Comparison of ENCODE assay signal across 13 mouse cellular contexts in genomic region chr19:57876057-57876456, GRCm38 (mm10).
DNase-seq lines count a peak whose midpoint lies in the region; ATAC-seq and TF ChIP-seq lines count a peak whose summit lies in the region.
"Had no signal": no experiment of that assay in that cellular context is flagged by ENCODE, and none has a peak within 500 bp of the region (broad histone marks: within the 10 kb centered on the region; RNA-seq: fewer than 3 reads in every experiment).

No protein-coding gene starts in this region.

- H3K36me3 ChIP-seq in forebrain, postnatal 0 days (ENCODE audit: insufficient read depth), result no peaks in the 10 kb centered on the region
- no peaks in the 10 kb centered on the region for H3K36me3 ChIP-seq in forebrain, embryonic 14.5 days (ENCODE audit: control insufficient read depth, insufficient read depth, low read length)
- no peaks in the 10 kb centered on the region for H3K36me3 ChIP-seq in lung, postnatal 0 days (ENCODE audit: insufficient read depth, low read length)
- H3K36me3 ChIP-seq in splenic B cell, adult 2 months (ENCODE audit: control insufficient read depth, insufficient read depth, low read length, poor library complexity, severe bottlenecking), result no peaks in the 10 kb centered on the region
- H3K36me3 ChIP-seq: limb, embryonic 12.5 days; stomach, embryonic 15.5 days had no signal

- H3K4me1 ChIP-seq in forebrain, postnatal 0 days (ENCODE audit: insufficient read depth), result no peaks in the 10 kb centered on the region
- no peaks in the 10 kb centered on the region; the same call in 1 of the 2 replicates for H3K4me1 ChIP-seq in forebrain, embryonic 14.5 days (ENCODE audit: control insufficient read depth, insufficient read depth, low read length)
- no peaks in the 10 kb centered on the region for H3K4me1 ChIP-seq in lung, postnatal 0 days (ENCODE audit: insufficient read depth, low read depth, low read length)

- no peaks in the 10 kb centered on the region for H3K9me3 ChIP-seq in forebrain, postnatal 0 days (ENCODE audit: low read length)
- no peaks in the 10 kb centered on the region for H3K9me3 ChIP-seq in forebrain, embryonic 14.5 days (replicated peaks; ENCODE audit: control insufficient read depth, low read length)
- H3K9me3 ChIP-seq in lung, postnatal 0 days (ENCODE audit: low read length), result no peaks in the 10 kb centered on the region
- H3K9me3 ChIP-seq: limb, embryonic 12.5 days; stomach, embryonic 15.5 days had no signal

- no peak for ATAC-seq in forebrain, postnatal 0 days
- no peak for ATAC-seq in forebrain, embryonic 14.5 days
- ATAC-seq in lung, postnatal 0 days, result no peak

- no peak overlapping the region for H3K27ac ChIP-seq in forebrain, postnatal 0 days (ENCODE audit: low read depth, low read length)
- H3K27ac ChIP-seq in forebrain, embryonic 14.5 days (ENCODE audit: low read depth, low read length), result no peak overlapping the region
- no peak overlapping the region for H3K27ac ChIP-seq in lung, postnatal 0 days (ENCODE audit: low read length)
- H3K27ac ChIP-seq: limb, embryonic 12.5 days; stomach, embryonic 15.5 days had no signal

- TF ChIP-seq CTCF in forebrain, postnatal 0 days (IDR thresholded peaks at IDR 0.05; ENCODE audit: low read depth), result peak; percentile 42; the same call in 1 of the 2 replicates
- peak; percentile 41 for TF ChIP-seq CTCF in lung, postnatal 0 days (IDR thresholded peaks at IDR 0.05)

- H3K27me3 ChIP-seq in forebrain, postnatal 0 days (ENCODE audit: insufficient read depth, low read length), result no peaks in the 10 kb centered on the region
- H3K27me3 ChIP-seq in forebrain, embryonic 14.5 days (replicated peaks; ENCODE audit: control insufficient read depth, insufficient read depth, low read length), result no peaks in the 10 kb centered on the region
- H3K27me3 ChIP-seq in lung, postnatal 0 days (replicated peaks; ENCODE audit: insufficient read depth, low read length), result no peaks in the 10 kb centered on the region
- H3K27me3 ChIP-seq in splenic B cell, adult 2 months (ENCODE audit: control insufficient read depth, insufficient read depth, low read length, poor library complexity, severe bottlenecking), result no peaks in the 10 kb centered on the region
- H3K27me3 ChIP-seq: limb, embryonic 12.5 days; stomach, embryonic 15.5 days had no signal

- no peak for DNase-seq in forebrain, postnatal 0 days
- no peak for DNase-seq in forebrain, embryonic 14.5 days (ENCODE audit: low spot score)
- DNase-seq in lung, postnatal 0 days (ENCODE audit: low spot score), result no peak
- no peak for DNase-seq in lung, postnatal 25 days (ENCODE audit: low spot score)
- DNase-seq in R1 (ENCODE audit: low read depth, low spot score), result peak; percentile 38
- DNase-seq in splenic B cell, adult 2 months (ENCODE audit: low read depth, low spot score), result peak; percentile 21
- no peak for DNase-seq in heart, adult 11 months
- DNase-seq in cerebellum, adult 11-12 months, result no peak
- DNase-seq: cerebellum, adult 2 months; kidney, postnatal 14 days had no signal

- no peak overlapping the region for H3K9ac ChIP-seq in forebrain, postnatal 0 days
- H3K9ac ChIP-seq in forebrain, embryonic 14.5 days (ENCODE audit: low read length), result no peak overlapping the region
- H3K9ac ChIP-seq in lung, postnatal 0 days (replicated peaks; ENCODE audit: low read depth), result no peak overlapping the region
- H3K9ac ChIP-seq: limb, embryonic 12.5 days; stomach, embryonic 15.5 days had no signal

- WGBS in forebrain, postnatal 0 days, result 84% methylated on average over 6 of the region's 6 CpGs
- 89% methylated on average over 6 of the region's 6 CpGs for WGBS in forebrain, embryonic 14.5 days
- WGBS in lung, postnatal 0 days, result 83% methylated on average over 6 of the region's 6 CpGs

- H3K4me3 ChIP-seq in forebrain, postnatal 0 days (ENCODE audit: low read depth, low read length), result no peak overlapping the region
- no peak overlapping the region for H3K4me3 ChIP-seq in forebrain, embryonic 14.5 days (ENCODE audit: low read depth, low read length)
- H3K4me3 ChIP-seq in lung, postnatal 0 days (ENCODE audit: low read depth, low read length), result no peak overlapping the region
- H3K4me3 ChIP-seq: limb, embryonic 12.5 days; stomach, embryonic 15.5 days had no signal

- no peak overlapping the region for H3K4me2 ChIP-seq in forebrain, postnatal 0 days (ENCODE audit: low read depth)
- no peak overlapping the region for H3K4me2 ChIP-seq in forebrain, embryonic 14.5 days (ENCODE audit: low read length)
- H3K4me2 ChIP-seq in lung, postnatal 0 days (replicated peaks; ENCODE audit: low read depth, low read length), result no peak overlapping the region
- H3K4me2 ChIP-seq: limb, embryonic 12.5 days; midbrain, embryonic 11.5 days; stomach, embryonic 15.5 days had no signal

- no peak for TF ChIP-seq EP300 in lung, postnatal 0 days (IDR thresholded peaks at IDR 0.05)

Comparison
In these comparisons a context has a peak if more than half of its experiments do, and no peak if none do; other contexts are left out.
1. DNase-seq: peak in R1 (single experiment) and splenic B cell, adult 2 months (single experiment); none in forebrain, postnatal 0 days (single experiment), forebrain, embryonic 14.5 days (single experiment), lung, postnatal 0 days (single experiment), lung, postnatal 25 days (single experiment), heart, adult 11 months (single experiment) and cerebellum, adult 11-12 months (single experiment).